In genomic region chr6:88752711-88753219, GRCm38 (mm10) we compare ENCODE assay signal across 8 mouse cellular contexts. TPM values are rescaled to one million over a fixed set of nuclear protein-coding genes. Genes with fewer than 3 reads are reported as not detected.
DNase-seq lines count a peak whose midpoint lies in the region; ATAC-seq and TF ChIP-seq lines count a peak whose summit lies in the region.

No protein-coding gene starts in this region.

- TF ChIP-seq POLR2A in embryonic fibroblast, embryonic 13.5 days (IDR thresholded peaks at IDR 0.05; ENCODE audit: low read depth, low read length): no peak

- H3K4me3 ChIP-seq in liver, embryonic 11.5 days (ENCODE audit: low read depth, low read length): no peak overlapping the region
- H3K4me3 ChIP-seq in embryonic fibroblast, embryonic 13.5 days (ENCODE audit: insufficient read depth, low read length): no peak overlapping the region
- no peak overlapping the region for H3K4me3 ChIP-seq in intestine, embryonic 15.5 days (replicated peaks)
- H3K4me3 ChIP-seq in midbrain, embryonic 13.5 days (replicated peaks): no peak overlapping the region

- no peak overlapping the region for H3K27ac ChIP-seq in liver, embryonic 11.5 days (ENCODE audit: low read depth, low read length)
- no peak overlapping the region; the same call in 1 of the 2 replicates for H3K27ac ChIP-seq in embryonic fibroblast, embryonic 13.5 days (ENCODE audit: insufficient read depth, low read length)
- no peak overlapping the region for H3K27ac ChIP-seq in intestine, embryonic 15.5 days
- H3K27ac ChIP-seq in midbrain, embryonic 13.5 days: peak overlapping the region; percentile 58

- H3K9ac ChIP-seq in liver, embryonic 11.5 days (ENCODE audit: low read depth, low read length): no peak overlapping the region
- H3K9ac ChIP-seq in intestine, embryonic 15.5 days: no peak overlapping the region
- H3K9ac ChIP-seq in midbrain, embryonic 13.5 days (replicated peaks): no peak overlapping the region

- H3K9me3 ChIP-seq in liver, embryonic 11.5 days (ENCODE audit: control insufficient read depth, low read length): no peaks in the 10 kb centered on the region
- H3K9me3 ChIP-seq in intestine, embryonic 15.5 days: no peaks in the 10 kb centered on the region
- H3K9me3 ChIP-seq in midbrain, embryonic 13.5 days: no peaks in the 10 kb centered on the region

- TF ChIP-seq CTCF in embryonic fibroblast, embryonic 13.5 days (IDR thresholded peaks at IDR 0.05; ENCODE audit: borderline replicate concordance, insufficient read depth, low read length): peak; percentile 4; the same call in 1 of the 2 replicates

- no peaks in the 10 kb centered on the region for H3K27me3 ChIP-seq in liver, embryonic 11.5 days (replicated peaks; ENCODE audit: control insufficient read depth, insufficient read depth, low read length)
- no peaks in the 10 kb centered on the region for H3K27me3 ChIP-seq in intestine, embryonic 15.5 days (replicated peaks)
- H3K27me3 ChIP-seq in midbrain, embryonic 13.5 days: no peaks in the 10 kb centered on the region

- no peak overlapping the region for H3K4me2 ChIP-seq in liver, embryonic 11.5 days
- H3K4me2 ChIP-seq in intestine, embryonic 15.5 days (replicated peaks): no peak overlapping the region
- H3K4me2 ChIP-seq in midbrain, embryonic 13.5 days (replicated peaks): no peak overlapping the region

- no peaks in the 10 kb centered on the region for H3K36me3 ChIP-seq in liver, embryonic 11.5 days (ENCODE audit: control insufficient read depth, insufficient read depth, low read length)
- no peaks in the 10 kb centered on the region for H3K36me3 ChIP-seq in intestine, embryonic 15.5 days
- no peaks in the 10 kb centered on the region for H3K36me3 ChIP-seq in midbrain, embryonic 13.5 days

- peaks cover 4% of the 10 kb centered on the region; the same call in 1 of the 2 replicates for H3K4me1 ChIP-seq in liver, embryonic 11.5 days (replicated peaks; ENCODE audit: control insufficient read depth, insufficient read depth, low read length)
- H3K4me1 ChIP-seq in embryonic fibroblast, embryonic 13.5 days (ENCODE audit: control insufficient read depth, insufficient read depth, low read length): peaks cover 4% of the 10 kb centered on the region; the same call in 1 of the 2 replicates
- peaks cover 17% of the 10 kb centered on the region; the same call in 1 of the 2 replicates for H3K4me1 ChIP-seq in intestine, embryonic 15.5 days (replicated peaks)
- H3K4me1 ChIP-seq in midbrain, embryonic 13.5 days (replicated peaks): peaks cover 12% of the 10 kb centered on the region

- 68% methylated on average over 5 of the region's 5 CpGs for WGBS in liver, embryonic 11.5 days
- WGBS in intestine, embryonic 15.5 days: 55% methylated on average over 5 of the region's 5 CpGs
- WGBS in midbrain, embryonic 13.5 days: 40% methylated on average over 5 of the region's 5 CpGs

- no peak for DNase-seq in liver, embryonic 11.5 days (ENCODE audit: low spot score)
- no peak for DNase-seq in liver
- no peak for DNase-seq in ovary, postnatal 10 days (ENCODE audit: low spot score)
- no peak for DNase-seq in testis, postnatal 14 days (ENCODE audit: low spot score)
- DNase-seq in adrenal gland, postnatal 25 days: no peak

- peak; percentile 50 for ATAC-seq in liver, embryonic 11.5 days (replicated peaks; ENCODE audit: low FRiP score)
- ATAC-seq in intestine, embryonic 15.5 days: 0 out of 2 replicates have a peak, but pooled peaks have one; percentile 27
- ATAC-seq in midbrain, embryonic 13.5 days: peak; percentile 82

RNA-seq across cellular contexts. Expression of gene Mgll, which starts 28.6 kb away (rescaled TPM):
- 17.3 and 22.2 TPM in 2 replicates for polyA plus RNA-seq in liver, embryonic 11.5 days (2014; fragmentation: Nextera tagmentation; extraction: Ambion mirVana)
- 16.0 and 19.9 TPM in 2 replicates for polyA plus RNA-seq in embryonic fibroblast, embryonic 13.5 days (2011; ENCODE audit: insufficient read length, low read depth, missing spikeins)
- polyA plus RNA-seq in intestine, embryonic 15.5 days (2015; fragmentation: Nextera tagmentation; extraction: Ambion mirVana): 71.6 and 75.9 TPM in 2 replicates
- polyA plus RNA-seq in midbrain, embryonic 13.5 days (2015; fragmentation: Nextera tagmentation; extraction: Ambion mirVana): 5.3 and 7.4 TPM in 2 replicates
- total RNA-seq in adrenal gland, postnatal 25 days (2021): 164 and 179 TPM in 2 replicates

Comparison
In these comparisons a context has a peak if more than half of its experiments do, and no peak if none do; other contexts are left out.
1. ATAC-seq: peak in every context shown above with its lines; median percentile 82 in midbrain, embryonic 13.5 days; 50 in liver, embryonic 11.5 days; 27 in intestine, embryonic 15.5 days.